Mouse (Mus musculus) midbrain, embryonic 11.5 days (tissue): ENCODE data around the gene Siah3. TPM values are rescaled to one million over a fixed set of nuclear protein-coding genes. Genes with fewer than 3 reads are reported as not detected.

Experiments used
- ATAC-seq: fragments of 200-750 bp; cut with Nextera tagmentation; 2 replicates; pipeline ENCODE4 v1.8.0; 2017; ENCODE audit warnings: moderate TSS enrichment, moderate library complexity; ENCODE audit not compliant: low FRiP score
- DNase-seq: peaks from one replicate; pipeline ENCODE4 v3.0.0; 2015; ENCODE audit warnings: low spot score; ENCODE audit errors: missing footprints
- H3K27ac ChIP-seq: fragments of 300-500 bp; sonication (generic); 2 replicates; pipeline ENCODE4 v1.5.1; 2014; ENCODE audit warnings: low read depth, low read length
- H3K27me3 ChIP-seq: fragments of 300-500 bp; sonication (generic); 2 replicates; pipeline ENCODE4 v1.6.1; 2014; ENCODE audit warnings: mild to moderate bottlenecking, low read length, moderate library complexity, mixed read lengths; ENCODE audit not compliant: control insufficient read depth, insufficient read depth
- H3K36me3 ChIP-seq: fragments of 300-500 bp; sonication (generic); 2 replicates; pipeline ENCODE4 v1.6.1; 2014; ENCODE audit warnings: mild to moderate bottlenecking, low read length, moderate library complexity, mixed read lengths; ENCODE audit not compliant: control insufficient read depth, insufficient read depth
- H3K4me1 ChIP-seq: fragments of 300-500 bp; sonication (generic); 2 replicates; pipeline ENCODE4 v1.6.1; 2014; ENCODE audit warnings: low read length; ENCODE audit not compliant: control insufficient read depth, insufficient read depth
- H3K4me2 ChIP-seq: fragments of 300-500 bp; sonication (generic); 2 replicates; pipeline ENCODE4 v1.6.1; 2014; ENCODE audit warnings: mild to moderate bottlenecking, moderate library complexity
- H3K4me3 ChIP-seq: fragments of 300-500 bp; sonication (generic); 2 replicates; pipeline ENCODE4 v1.5.1; 2014; ENCODE audit warnings: low read depth, low read length
- H3K9ac ChIP-seq: fragments of 300-500 bp; sonication (generic); 2 replicates; pipeline ENCODE4 v1.6.1; 2014; ENCODE audit warnings: low read length
- H3K9me3 ChIP-seq: fragments of 300-500 bp; sonication (generic); 2 replicates; pipeline ENCODE4 v1.6.1; 2016; ENCODE audit warnings: low read length; ENCODE audit not compliant: control insufficient read depth
- WGBS: fragments of 180-500 bp; shearing (Covaris S2); extraction: QIAGEN DNeasy Blood & Tissue Kit; methylation state at CpG from one replicate; pipeline ENCODE4 v1.1.7; 2014; 5-methylcytosine and 5-hydroxymethylcytosine counted together
- polyA plus RNA-seq: library from polyadenylated mRNA; unstranded; fragments of >200 nt; fragmentation: Nextera tagmentation; extraction: Ambion mirVana; gene quantifications from 2 replicates; pipeline ENCODE4 v1.2.1, GENCODE M21; 2014

Siah3 gene
- polyA plus RNA-seq, 1 experiment from 2014 or later: 1.4 TPM

DNA sequence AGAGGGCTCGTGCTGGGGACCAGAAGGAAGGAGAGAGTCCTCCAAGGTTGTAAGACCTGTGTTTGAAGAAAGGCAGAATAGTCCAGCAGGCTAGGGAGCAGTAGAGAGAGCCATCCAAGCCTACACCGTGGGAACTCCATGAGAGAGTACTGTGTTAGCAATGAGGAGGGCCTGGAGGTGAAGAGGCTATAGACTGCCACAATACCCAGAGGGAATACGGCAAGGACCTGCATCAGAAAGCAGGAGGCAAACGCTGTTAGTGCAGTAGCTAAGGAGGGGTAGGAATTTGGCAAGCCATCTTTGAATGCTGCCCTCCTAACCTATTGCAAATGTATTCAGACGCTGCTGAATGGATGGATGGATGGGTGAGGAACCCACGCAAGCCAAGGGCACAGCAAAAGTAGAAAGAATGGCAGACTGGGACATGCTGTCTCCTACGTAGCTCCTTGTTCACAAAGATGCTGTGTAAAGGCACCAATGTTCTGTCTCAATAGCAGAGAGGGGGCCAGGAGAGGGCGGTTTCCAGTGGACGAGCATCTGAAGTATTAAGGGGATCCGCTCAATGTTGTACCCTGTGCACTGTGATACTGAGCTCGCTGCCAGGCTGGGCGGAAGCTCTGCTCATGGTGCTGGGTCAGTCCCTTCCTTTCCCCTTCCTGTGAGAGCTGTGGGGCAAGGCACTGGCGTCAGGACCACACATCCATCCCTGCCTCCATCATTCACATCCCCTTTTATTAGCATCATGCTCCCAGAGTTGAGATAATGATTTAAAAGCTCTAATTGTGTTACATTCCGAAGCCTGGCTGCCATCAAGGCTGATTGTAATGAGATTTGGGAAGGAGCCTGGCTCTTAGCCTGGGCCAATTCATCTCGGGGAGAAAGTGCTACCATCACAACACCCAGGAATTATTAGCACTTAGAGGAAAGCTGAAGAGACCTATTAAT lies 26.7 kb downstream of the Siah3 start:
- Histone ChIP-seq H3K36me3 (no peaks in the 10 kb centered on the region), H3K4me1 (no peaks in the 10 kb centered on the region), H3K27ac (no peak overlapping the region), H3K9me3 (no peaks in the 10 kb centered on the region), H3K4me3 (no peak overlapping the region), H3K27me3 (no peaks in the 10 kb centered on the region), H3K9ac (no peak overlapping the region), H3K4me2 (no peak overlapping the region)
- DNase-seq: peak; percentile 51
- no peak for ATAC-seq
- 86% methylated on average over 15 of the region's 15 CpGs for WGBS

DNA sequence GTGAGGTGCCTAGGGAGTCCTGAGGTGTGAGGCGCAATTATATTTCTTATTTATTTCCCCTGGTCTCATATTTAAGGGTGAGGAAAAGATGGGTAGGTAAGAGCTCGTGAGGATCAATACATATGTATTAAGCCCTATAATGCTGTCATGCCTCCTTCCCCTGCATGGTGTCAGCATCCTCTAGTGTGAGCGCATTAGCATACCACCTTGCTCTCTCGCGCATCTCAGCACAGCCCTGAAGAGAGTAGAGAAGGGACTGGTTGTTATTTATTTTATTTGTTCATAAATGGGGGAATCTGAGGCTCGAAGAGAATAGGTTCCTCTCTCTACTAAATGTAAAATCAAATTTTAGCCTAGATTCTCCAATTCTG lies 27.4 kb downstream of the Siah3 start:
- Histone ChIP-seq H3K9me3 (no peaks in the 10 kb centered on the region), H3K4me3 (no peak overlapping the region), H3K4me2 (no peak overlapping the region), H3K27ac (no peak overlapping the region), H3K4me1 (no peaks in the 10 kb centered on the region), H3K27me3 (no peaks in the 10 kb centered on the region), H3K36me3 (no peaks in the 10 kb centered on the region), H3K9ac (no peak overlapping the region)
- 81% methylated on average over 6 of the region's 6 CpGs for WGBS
- DNase-seq (peak; percentile 41), ATAC-seq (no peak)

GRCm38 (mm10) chr14:75487932-75488331 lies 32.1 kb downstream of the Siah3 start:
- H3K4me1 ChIP-seq: no peaks in the 10 kb centered on the region
- ATAC-seq (no peak), DNase-seq (peak; percentile 23)
- no peak overlapping the region for H3K9ac ChIP-seq
- no peaks in the 10 kb centered on the region; the same call in 1 of the 2 replicates for H3K27me3 ChIP-seq
- no peak overlapping the region for H3K4me3 ChIP-seq
- 81% methylated on average over 7 of the region's 7 CpGs for WGBS
- no peak overlapping the region for H3K4me2 ChIP-seq
- H3K9me3 ChIP-seq: no peaks in the 10 kb centered on the region
- H3K36me3 ChIP-seq: no peaks in the 10 kb centered on the region
- H3K27ac ChIP-seq: no peak overlapping the region

DNA sequence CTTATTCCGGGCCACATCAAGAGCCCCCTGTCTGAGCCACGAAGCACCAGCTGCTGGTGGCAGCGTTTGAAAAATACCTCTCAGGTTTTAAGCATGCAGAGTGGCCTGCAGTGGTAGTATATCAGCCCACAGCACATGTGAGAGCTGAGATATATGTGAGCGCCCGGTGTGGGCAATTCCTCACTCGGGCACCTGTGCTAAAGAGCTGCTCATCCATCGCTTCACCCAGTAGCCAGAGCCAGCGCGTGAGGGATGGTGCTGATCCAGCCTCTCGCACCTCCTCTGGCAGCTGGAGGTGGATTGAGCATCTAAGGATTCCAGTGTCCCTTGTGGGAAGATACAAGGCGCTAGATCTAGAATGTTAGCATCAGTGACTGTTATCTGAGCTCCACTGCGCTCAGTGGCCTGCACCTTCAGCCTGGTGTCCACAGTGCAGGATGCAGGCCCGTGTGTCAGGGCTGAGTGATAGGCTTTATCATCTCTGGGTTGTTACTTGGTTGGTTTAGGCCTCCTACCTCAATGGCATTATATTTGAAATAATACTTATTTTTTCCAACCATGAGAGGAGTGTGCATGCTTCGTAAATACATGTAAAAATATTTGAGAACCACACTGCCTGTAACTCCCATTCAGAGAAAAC lies 37.9 kb downstream of the Siah3 start:
- Histone ChIP-seq H3K27ac (no peak overlapping the region), H3K27me3 (no peaks in the 10 kb centered on the region; the same call in 1 of the 2 replicates)
- WGBS: 89% methylated on average over 14 of the region's 14 CpGs

DNA sequence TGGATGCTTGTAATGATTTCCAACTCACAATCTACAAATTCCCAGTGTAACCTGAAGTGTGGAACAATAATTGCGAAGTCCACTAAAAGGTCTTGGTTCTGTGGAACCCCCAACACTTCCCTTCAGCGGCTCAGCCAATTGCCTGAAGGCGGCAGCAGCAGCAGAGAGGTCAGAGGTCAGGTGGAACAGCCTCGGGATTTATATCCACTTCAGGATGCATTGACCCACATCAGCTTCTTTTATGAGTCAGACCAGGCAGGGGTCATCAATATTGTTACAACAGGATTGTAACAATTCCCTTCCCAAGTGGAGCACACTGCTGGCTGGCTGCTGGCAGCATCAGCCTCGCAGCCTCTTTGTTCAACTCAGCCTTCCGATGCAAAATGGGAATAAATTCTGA lies 39.1 kb downstream of the Siah3 start:
- no peak overlapping the region for H3K27ac ChIP-seq
- no peak overlapping the region for H3K4me3 ChIP-seq
- ATAC-seq (0 out of 2 replicates have a peak, but pooled peaks have one; percentile 38), DNase-seq (no peak)
- no peak overlapping the region for H3K4me2 ChIP-seq
- WGBS: 17% methylated on average over 6 of the region's 6 CpGs
- no peaks in the 10 kb centered on the region for H3K4me1 ChIP-seq
- H3K9ac ChIP-seq: no peak overlapping the region
- no peaks in the 10 kb centered on the region; the same call in 1 of the 2 replicates for H3K27me3 ChIP-seq
- no peaks in the 10 kb centered on the region for H3K9me3 ChIP-seq
- H3K36me3 ChIP-seq: no peaks in the 10 kb centered on the region; the same call in 1 of the 2 replicates

More for the DNA sequence above, 37.9 kb downstream of the Siah3 start:
- peak; percentile 73 for DNase-seq
- H3K9me3 ChIP-seq: no peaks in the 10 kb centered on the region
- no peak overlapping the region for H3K9ac ChIP-seq
- no peaks in the 10 kb centered on the region; the same call in 1 of the 2 replicates for H3K36me3 ChIP-seq
- H3K4me1 ChIP-seq: no peaks in the 10 kb centered on the region
- no peak overlapping the region for H3K4me2 ChIP-seq
- no peak for ATAC-seq
- H3K4me3 ChIP-seq: no peak overlapping the region

DNA sequence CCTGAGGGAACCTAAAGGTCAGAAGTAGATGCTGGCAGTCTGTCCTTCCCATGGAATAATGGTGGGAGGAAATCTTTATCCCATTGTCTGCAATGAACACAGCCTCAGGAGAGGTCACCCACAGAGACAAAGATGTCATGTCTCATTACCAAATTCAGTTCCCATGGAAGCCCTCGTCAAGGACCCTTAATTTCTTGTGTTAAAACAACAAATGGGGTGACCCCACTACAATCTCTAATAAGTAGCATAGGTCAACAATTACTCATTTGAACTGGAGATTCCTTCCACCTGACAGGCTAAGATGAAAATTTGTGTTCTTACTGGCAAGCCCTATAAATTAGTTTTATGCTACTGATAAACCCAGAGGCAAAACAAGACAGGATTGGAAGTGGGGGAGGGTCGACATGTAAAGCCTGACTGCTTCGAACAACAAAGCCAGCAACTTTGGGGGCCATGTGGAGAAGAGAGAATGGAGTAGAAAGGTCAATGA lies 45.8 kb downstream of the Siah3 start:
- 20% methylated on average over 3 of the region's 3 CpGs for WGBS
- DNase-seq (peak; percentile 62), ATAC-seq (no peak)
- peaks cover 14% of the 10 kb centered on the region for H3K4me1 ChIP-seq
- no peak overlapping the region for H3K4me3 ChIP-seq
- no peak overlapping the region for H3K9ac ChIP-seq
- H3K27me3 ChIP-seq: no peaks in the 10 kb centered on the region
- H3K4me2 ChIP-seq: no peak overlapping the region
- H3K9me3 ChIP-seq: no peaks in the 10 kb centered on the region
- H3K27ac ChIP-seq: no peak overlapping the region
- no peaks in the 10 kb centered on the region for H3K36me3 ChIP-seq

- Histone ChIP-seq H3K4me2 (no peak overlapping the region), H3K27me3 (no peaks in the 10 kb centered on the region), H3K36me3 (no peaks in the 10 kb centered on the region), H3K27ac (no peak overlapping the region), H3K9me3 (no peaks in the 10 kb centered on the region), H3K9ac (no peak overlapping the region), H3K4me3 (no peak overlapping the region), H3K4me1 (peaks cover 14% of the 10 kb centered on the region)
- ATAC-seq (no peak), DNase-seq (peak; percentile 65)
- WGBS: 73% methylated on average over 8 of the region's 8 CpGs
Observed at GRCm38 (mm10) chr14:75502446-75502845, 46.7 kb downstream of the Siah3 start.

DNA sequence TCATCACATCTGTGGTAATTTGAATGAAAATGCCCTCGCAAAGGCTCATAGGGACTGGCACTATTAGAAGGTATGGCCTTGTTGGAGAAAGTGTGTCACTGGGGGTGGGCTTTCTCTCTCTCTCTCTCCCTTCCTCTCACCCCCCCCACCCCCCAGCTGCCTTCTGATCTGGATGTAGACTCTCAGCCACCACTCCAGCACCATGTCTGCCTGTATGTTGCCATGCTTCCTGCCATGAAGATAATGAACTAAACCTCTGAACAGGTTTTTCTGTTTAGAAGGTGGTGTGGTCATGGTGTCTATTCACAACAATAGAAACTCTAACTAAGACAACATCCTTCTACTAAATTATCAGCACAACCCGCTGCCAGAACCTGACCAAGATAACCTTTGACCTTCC lies 48.5 kb downstream of the Siah3 start:
- H3K4me2 ChIP-seq: no peak overlapping the region
- H3K27ac ChIP-seq: no peak overlapping the region
- H3K4me1 ChIP-seq: peaks cover 14% of the 10 kb centered on the region
- DNase-seq (no peak), ATAC-seq (no peak)
- H3K4me3 ChIP-seq: no peak overlapping the region
- H3K9me3 ChIP-seq: no peaks in the 10 kb centered on the region
- WGBS: 65% methylated on average over 2 of the region's 2 CpGs
- H3K36me3 ChIP-seq: no peaks in the 10 kb centered on the region
- H3K9ac ChIP-seq: no peak overlapping the region
- H3K27me3 ChIP-seq: no peaks in the 10 kb centered on the region
